Mouse (Mus musculus): Measurements from ENCODE around the gene Sox5.
"Not testable (repeated sequence)": the region's sequence is repeated elsewhere in the genome, so short reads cannot be mapped to it uniquely, and the experiment has no call there.

The Sox5 gene

DNA sequence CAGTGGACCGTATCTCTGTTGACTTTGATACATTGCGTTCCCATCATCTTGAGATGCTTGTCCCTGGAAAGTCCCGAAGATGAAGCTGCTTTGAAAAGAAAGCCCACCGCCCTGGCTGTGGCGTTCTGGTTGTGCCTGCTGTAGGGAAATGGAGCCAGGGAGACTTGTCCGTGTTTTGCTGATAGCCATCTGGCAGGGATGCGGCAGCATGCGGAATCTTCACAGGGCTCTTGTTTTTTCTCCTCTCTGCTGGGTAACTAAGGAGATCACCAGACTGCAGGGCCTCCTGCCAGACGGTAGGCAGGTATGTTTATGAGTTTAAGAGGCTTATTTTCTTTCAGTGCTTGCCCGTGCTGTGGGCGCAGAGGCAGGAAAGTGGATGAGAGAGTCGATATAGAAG, 499.0 kb downstream of the Sox5 start:
- no peak for DNase-seq (ENCODE audit: low spot score)

DNA sequence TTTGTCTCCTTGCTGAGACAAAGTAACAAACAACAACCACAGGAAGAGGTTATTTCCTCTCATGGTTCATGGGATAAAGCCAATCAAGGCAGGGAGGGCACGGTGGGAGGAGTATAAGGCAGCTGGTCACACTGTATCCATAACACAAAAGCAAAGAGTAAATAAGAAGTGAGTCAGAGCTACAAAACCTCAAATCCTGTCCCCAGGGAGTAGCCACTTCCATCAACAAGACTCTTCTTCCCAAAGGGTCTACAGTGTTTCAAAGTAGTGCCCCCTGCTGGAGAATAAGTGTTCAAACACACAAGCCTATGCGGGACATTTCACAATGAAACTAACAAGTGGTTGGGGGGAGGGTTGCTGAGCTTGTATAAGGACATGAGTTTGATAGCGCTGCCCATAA, 500.1 kb downstream of the Sox5 start:
- no peak for DNase-seq (ENCODE audit: low spot score)

DNA sequence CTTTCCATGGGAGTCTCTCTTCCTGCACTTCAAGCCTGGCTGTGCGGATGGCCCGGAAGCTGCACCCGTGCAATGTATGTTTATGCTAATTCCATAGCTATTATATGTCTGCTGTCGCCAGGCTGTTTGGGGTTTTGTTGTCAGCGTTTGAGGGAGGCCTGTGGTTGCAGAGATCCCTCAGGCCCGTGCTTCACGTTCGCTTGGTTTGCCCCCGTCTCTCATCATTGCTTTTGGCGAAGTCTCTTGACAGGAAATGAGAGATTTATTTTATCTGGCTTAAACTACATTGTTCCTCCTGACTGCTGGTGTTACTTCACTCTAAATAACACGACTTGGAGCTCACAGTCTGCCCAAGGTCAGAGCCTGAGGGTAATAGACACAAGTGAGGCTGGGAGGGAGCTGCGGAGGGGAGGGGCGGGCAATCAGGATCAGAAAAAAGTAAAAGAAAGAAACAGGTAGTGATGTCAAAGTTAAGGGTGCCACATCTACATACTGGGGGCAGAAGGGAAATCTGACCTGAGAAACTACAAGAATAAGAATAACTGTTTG, 503.2 kb downstream of the Sox5 start:
- DNase-seq (ENCODE audit: low spot score) = no peak

DNA sequence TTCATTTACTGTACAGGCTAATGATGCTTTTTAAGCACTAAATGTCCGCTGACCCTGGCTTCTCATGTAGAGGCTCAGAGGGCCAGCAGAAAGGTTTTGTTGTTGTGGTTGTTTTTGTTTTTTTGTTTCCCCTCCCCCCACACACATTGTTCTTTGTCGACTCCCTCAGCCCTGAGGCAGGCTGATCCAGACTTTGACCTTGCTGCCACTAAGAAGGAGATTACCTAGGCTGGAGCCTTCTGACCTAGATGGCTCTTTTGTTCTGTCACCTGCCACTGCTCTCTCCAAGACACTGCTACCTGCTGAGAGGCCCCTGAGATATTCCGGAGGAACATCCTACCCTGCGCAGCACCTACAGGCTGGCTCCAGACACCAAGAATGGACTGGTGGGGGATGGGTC, 508.4 kb downstream of the Sox5 start:
- DNase-seq (ENCODE audit: low spot score) = not testable (repeated sequence)

DNA sequence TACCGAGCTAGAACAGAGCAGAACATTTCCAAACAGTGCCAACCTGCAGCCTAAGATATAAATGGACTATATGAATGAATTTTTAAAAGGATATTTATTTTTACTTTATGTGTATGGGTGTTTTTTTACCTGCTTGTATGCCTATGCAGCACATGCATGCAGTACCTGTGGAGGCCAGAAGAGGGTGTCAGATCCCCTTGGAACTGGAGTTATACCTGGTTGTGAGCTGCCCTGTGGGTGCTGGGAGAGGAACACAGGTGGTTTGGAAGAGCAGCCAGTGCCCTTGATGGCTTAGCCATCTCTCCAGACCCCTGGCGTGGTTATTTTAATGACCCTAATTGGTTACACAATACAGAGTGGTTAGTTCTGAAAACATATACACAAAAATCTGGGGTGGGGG, 510.5 kb downstream of the Sox5 start:
- no peak for DNase-seq (ENCODE audit: low spot score)

DNA sequence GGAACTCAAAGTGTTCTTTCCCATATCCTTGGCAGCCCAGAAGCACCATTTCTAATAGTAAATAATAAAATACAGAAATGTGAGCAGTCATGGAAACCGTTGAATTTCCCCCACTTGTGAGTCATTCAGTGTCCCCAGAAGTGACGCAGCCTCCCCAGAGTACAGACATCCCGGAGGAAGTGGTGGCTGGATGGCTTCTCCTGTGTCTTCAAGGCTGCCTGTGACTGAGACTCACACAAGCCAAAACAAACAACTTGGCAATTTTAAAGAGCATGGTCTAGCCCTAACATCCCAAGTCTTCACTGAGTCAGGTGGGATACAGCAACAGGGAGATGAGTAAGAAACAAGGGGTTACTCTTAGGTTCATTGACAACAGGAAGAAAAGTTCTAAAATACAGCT, 511.5 kb downstream of the Sox5 start:
- DNase-seq (ENCODE audit: low spot score) = no peak

DNA sequence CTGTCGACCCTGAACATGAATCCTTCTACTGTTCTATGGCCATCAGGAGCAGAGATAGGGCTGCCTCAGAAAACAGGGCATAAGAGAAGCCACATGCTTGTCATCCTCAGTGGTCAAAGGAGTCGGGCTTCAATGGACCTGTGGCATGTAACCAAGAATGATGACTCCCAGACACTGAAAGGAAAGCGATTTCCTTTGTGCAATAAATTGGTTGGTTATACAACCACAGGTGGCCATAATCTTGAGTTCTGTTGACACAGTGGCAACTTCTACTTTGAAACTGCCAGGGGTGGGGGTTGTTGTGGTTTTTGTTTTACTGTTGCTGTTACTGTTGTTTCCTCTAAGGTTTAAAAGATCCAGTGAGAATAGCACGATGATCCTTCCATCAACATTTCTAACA, 512.1 kb downstream of the Sox5 start:
- no peak for DNase-seq (ENCODE audit: low spot score)

DNA sequence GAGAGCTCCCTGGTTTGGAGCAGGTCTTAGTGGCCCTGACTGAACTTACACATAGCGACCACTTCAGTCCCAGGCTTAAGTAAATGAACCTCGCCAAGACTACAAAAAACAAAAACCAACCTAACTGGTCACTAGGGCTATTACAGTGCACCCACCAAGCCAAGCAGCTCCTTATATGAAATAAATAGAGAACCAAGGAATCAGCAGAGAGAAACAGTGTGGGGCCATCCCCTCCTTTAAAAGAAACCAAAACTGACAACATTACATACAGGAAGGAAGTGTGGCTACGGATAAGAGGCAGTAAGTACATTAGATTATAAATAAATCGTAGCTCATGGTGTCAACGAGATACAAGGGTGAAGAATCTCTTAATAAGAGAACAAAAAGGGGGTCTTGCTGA, 516.0 kb downstream of the Sox5 start:
- no peak for DNase-seq (ENCODE audit: low spot score)

DNA sequence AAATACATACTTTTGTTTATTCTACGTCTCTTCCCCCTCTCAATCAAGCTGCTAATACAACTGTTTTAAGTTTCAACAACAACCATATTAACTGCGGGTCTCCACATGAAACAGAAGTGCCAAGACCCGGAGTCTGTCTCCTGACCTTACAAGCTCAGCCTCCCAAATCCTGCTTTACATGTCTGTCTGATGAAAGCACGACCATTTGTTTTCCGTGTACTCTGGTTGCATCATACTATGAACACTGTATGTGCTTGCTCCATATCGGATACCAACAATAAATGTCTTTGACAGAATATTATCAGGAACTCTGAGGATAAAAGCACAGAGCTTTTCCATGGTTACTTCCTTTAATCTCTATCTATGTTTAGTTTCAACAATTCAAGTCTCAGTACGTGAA, 516.8 kb downstream of the Sox5 start:
- no peak for DNase-seq (ENCODE audit: low spot score)

DNA sequence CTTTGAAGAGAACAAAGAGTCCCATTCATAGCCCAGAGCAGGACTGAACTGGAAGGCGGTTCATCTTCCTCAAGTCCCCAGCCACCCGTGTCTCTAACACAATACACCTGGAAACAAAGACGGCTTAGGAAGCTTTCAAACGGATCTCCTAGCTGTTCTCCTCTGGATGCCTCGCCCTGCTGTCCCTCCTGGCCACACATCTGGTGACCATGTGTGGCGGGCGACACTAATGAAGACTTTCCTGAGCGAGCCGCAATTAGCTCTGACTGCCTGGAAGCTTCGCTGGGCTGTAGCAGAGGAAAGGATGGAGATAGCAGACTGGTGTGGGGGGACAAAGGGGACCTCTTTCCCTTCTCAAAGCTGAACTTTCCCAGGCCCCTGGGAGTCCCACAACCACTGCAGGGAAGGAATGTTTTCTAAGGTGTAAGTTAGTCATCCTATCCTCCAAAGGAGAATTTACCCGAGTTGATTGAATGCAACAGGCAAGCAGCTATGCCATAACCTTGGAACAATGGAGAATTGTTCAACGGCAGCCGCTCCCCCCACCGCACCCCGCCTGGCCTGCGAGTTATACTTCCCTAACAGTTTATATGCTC, 517.4 kb downstream of the Sox5 start:
- DNase-seq (ENCODE audit: low spot score) = no peak

DNA sequence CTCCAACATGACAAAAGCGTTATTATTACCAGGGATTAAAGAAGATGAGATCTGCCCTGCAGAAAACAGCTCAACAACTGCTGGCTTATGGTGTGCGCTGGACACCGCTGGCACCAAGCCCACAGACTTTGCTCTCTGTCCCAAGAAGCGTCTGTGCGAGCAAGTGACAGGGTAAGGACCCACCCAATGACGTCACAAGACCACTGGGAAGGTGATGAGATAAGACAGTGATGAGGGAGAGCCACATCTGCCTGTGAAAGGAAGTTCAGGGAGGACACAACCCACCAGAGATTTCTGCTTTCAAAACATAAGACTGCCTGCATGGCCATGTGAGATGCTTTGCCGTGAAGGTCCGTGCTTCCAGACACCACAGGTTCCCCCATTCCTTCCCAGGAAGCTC, 525.3 kb downstream of the Sox5 start:
- DNase-seq (ENCODE audit: low spot score) = no peak

DNA sequence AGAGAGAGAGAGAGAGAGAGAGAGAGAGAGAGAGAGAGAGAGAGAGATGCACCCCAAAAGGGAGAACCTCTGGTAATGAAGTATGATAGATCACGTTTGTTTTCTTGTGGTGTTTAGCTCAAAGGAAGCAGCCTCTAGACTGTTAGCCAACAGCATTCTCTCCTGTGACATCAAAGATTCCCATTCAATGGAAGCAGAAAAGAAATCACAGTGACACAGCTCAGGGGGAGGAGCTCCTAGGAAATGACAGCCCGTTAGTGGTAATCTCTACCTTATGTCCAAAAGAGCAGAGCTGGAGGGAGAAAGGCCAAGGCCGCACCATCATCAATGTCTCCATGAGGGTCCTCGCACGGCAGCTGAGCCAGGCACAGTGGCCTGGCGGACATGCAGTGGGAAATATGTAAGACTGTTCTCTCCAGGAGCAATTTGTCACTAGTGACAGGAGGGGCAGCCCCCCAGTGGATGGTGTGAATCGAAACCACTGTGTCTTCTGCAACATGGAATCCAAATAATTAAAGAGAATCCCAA, 529.5 kb downstream of the Sox5 start:
- DNase-seq (ENCODE audit: low spot score) = no peak

DNA sequence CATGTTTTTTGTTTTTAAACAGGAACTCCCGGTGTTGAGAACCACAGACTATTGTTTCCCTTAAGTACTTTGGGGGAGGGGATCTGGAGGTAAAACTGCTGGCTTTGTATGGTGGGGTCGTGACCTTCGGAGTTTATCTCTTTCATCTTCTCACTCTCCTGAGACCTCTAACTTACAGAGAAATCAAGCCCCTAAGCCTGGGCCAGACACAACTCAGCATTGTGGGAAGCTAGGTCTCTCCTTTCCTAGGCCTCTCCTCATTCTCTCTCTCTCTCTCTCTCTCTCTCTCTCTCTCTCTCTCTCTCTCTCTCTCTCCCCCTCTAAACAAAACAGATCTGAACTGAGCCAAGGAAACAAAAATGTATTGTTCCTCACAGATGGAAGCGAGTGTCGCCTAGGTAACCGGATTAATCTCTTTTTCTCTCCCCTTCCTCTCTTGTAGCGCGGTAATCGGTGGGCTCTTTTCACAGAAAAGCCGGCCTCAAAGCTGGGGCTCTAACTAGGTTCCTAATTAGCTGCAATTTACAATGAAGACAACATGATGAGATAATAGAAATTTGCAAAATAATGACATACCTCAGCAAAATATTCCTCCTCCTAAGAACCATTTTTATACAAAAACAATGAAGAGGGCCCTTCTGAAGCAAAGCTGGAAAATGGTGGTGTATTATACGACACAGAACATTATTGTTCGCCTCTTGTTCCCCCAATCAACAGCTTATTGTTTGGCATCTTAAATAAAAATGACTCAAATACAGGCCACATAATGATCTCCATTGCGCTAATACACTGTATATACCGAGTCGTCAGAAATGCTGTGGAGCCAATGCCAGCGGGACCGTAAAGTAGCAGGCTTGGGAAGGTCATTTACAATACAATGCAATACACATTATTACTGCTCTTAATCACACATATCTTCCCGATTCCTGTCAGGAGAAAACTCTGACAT, 530.3 kb downstream of the Sox5 start:
- DNase-seq (ENCODE audit: low spot score) = no peak

DNA sequence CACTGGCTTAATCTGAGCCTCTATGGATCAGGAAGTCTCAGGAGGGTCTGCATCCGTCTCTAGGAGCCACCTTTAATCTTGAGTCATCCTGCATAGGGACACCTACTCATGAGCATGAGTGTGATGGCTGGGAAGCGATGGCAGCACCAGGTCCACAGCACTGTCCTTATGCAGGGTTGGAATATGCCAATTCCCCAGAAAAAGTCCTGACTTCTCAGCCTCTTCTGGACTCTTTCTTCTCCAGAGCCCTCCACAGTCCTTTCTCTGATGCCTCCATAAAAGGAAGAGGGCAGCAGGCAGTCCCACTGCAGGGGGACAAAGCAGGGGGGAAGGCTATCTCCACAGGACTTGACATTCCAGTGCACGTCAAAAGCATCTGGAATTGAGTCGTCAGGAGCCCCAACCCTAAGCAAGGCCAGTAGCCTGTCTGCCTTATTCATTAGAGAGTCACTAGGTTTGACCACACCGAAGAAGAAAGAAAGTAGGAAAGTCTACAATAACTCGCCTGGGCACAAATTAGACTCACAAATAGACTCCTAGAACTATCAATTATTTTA, 531.1 kb downstream of the Sox5 start:
- DNase-seq (ENCODE audit: low spot score) = no peak

DNA sequence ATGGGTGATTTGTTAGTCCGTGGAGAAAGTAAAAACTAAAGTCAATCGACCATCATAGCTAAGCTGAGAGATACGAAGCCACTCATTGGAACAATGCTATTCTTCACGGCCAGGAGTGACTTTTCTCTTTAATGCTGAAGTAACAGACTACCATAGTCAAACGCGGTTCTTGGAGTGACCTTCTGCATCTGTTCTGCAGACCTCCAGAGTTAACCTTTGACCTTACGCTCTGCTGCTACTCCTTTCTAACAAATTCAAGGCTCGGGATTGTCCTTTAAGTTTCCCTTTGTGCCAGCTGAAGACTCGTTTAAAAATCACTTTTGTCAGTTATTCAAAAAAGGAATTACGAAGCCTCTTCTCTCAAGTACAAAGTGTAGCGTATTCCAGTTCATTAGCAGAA, 545.2 kb downstream of the Sox5 start:
- DNase-seq (ENCODE audit: low spot score) = no peak

DNA sequence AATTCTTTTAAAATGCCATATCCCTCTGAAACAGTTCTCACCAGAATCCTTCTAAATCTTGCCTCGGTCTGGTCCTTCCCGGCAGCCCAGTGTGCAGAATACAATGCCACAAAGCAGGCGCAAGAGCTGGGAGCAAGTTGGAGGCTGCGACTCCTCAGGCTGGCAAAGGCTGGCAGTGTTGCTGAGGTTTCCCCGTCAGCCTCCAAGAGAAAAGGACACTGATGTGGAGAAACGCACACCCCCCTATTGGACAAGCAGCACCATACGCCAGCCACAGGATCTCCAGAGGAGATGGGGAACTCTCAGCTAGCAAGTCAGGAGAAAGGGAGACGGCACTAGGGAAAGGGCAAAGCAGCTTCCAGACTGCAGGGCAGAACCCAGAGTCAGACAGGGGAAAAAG, 577.8 kb downstream of the Sox5 start:
- no peak for DNase-seq (ENCODE audit: low spot score)

DNA sequence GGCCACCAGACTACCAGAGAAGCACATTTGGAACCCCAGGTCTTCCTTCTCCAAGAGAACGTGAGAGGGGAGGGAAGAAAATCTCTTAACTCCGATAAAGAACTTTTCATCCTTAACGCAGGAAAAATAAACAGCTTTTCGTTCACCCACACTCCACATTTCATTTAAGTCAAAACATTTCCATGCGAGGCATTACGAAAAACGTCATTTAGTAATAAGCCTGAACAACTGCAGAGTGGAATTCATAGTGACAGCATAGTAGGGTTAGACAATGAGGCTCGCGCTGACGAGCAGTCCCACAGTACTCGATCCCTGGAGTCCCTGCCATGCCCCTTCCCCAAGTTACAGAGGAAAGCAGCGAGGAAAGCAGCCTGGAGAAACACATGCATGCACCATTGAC, 578.8 kb downstream of the Sox5 start:
- DNase-seq (ENCODE audit: low spot score) = no peak

DNA sequence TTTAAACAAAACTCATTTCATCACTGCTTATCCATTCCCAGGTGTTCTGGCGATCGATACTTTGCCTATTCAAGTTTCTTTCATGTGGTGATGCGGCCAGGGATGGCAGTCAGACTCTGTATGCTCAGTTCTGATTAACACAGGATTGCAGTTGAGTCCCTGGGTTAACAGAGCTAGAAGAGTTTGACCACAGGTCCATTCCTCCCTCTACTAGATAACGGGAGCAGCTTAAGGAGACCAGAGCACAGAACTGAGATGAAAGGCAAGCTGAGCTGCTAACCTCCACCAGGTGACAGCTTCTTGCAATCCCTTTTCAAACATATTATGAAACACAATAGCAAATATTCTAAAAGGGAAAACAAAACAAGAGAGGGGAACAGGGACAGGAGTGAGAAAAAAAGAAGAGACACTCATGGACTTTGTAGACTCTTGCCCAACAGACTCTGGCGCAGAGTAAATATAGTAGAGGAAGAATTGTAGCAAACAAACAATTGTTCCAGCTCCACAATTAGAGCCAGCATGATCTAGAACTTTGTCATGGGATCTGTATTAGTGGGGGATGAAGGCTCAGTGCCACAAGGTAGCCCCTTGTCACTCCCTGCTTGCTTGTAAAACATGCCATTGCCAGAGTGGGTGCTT, 580.3 kb downstream of the Sox5 start:
- DNase-seq (ENCODE audit: low spot score) = no peak

DNA sequence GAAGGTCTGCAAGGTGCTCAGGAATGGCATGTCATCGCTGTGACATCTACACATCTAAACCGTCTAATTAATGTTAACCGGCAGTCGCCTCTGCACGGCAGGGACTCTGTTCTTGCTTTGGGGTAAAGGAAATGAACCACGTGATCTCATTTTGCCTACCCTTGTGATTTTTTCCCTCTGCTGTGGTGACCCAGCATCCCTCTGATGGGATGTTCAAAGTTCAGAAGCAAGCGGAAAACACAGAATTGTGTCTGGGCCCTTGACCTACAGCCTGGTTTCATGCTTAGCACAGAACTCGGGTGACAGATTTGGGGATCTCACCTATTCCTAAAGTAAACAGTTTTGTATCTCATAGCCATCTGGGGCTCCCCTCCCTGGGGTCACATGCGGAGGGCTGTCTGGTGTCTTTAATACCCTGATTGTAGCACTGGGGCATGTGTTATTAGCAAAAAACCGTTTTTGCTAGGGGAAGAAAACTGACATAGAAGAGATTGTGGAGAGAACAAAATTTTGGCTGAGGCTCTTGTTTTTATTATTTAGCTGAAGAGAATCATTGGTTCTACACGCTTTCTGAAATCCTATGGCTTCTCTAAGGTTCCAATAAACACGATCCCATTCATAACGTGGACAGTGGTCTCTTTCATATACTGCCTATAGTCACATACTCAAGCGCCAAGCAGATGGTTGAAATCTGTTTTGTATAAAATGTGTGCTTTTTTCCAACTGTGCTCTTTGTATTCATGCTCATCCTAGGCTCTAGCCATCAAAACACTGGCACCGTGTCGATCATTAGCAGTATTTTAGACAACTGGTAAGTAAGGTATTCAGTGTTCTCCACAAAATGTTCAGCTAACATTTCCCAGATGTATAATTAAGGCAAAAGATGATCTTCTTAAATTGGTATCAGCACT, 584.3 kb downstream of the Sox5 start:
- DNase-seq (ENCODE audit: low spot score) = no peak

DNA sequence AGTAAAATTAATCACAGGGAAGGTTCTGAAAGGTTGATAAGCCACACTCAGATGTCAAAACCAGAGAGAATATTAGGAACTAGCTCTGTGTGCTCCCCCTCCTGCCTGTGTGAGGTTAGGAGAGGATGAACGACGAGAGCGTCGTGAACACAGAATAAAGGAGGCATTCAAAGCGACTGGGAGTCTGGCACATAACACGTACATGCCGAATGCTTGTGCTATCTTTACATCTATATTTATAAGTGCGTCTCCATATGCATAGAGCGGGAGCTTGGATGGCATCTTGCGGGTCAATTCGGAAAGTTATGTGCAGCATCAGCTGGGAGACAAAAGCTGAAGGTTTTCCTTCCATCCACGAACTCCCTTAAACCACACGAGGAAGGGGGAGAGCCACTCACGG, 585.8 kb downstream of the Sox5 start:
- DNase-seq (ENCODE audit: low spot score) = no peak

DNA sequence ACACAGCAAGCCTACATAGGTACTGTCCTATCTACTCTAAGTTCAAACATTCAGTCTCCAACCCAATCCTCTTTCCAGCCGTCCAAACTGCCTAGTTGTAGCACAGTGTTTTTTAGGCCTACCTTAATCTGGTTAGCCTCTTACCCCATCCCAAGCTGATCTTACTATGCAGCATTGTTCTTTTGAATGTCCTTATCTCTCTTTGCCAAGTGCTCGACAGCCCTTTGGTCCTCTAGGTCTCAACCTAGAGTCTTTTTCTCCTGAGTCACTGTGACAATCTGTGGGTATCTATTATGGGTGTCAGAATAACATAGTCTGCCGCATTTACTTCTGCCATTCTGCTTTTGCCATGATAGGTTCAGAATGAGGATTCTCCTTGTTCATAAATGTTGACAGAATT, 598.7 kb downstream of the Sox5 start:
- DNase-seq (ENCODE audit: low spot score) = no peak

Data from ovary, adult 18-20 months (tissue).